Mouse (Mus musculus) bone marrow, adult 2 months (tissue): ENCODE measurements around the gene Asphd2.

Source experiments
- CTCF ChIP-seq: fragments of 200-500 bp; IDR thresholded peaks from 2 replicates; pipeline ENCODE4 v1.5.1; 2011; ENCODE audit warnings: low read length, control low read depth; ENCODE audit not compliant: control insufficient read depth, insufficient read depth
- POLR2A ChIP-seq: fragments of 200-500 bp; IDR thresholded peaks from 2 replicates; pipeline ENCODE4 v1.6.1; 2011; ENCODE audit warnings: low read depth, mild to moderate bottlenecking, control low read depth, low read length, borderline replicate concordance; ENCODE audit not compliant: control insufficient read depth

- TF ChIP-seq CTCF (no peak), POLR2A (no peak)
Observed at GRCm38 (mm10) chr5:112349169-112349568, 45.5 kb downstream of the Asphd2 start.
